Mouse (Mus musculus): ENCODE measurements at regions not wholly inside any gene's neighbourhood (a gene's known extent, or its start where the extent isn't known, plus 50 kb on each side); places are given as distances from the start of the nearest gene placed in this dataset.

DNA sequence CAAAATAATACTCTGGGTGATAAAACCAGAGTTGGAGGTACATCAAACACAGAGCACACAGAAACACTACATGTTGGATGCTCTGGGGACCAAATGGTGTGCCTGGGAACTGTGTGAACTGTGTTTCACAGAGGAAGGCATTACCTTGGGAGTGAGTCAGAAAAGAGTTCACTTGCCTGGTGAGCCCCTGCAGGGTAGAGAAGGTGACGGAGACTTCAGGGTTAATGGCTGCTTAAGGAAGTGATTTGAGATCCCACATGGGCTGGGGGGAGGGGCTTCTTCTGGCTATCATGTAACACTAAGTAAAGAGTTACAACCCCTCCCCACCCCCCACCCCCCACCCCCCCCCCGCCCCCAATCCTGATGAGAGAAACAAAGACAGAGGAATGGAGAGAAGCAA, 164.6 kb downstream of the Gm45692 start:
- no peak for DNase-seq (ENCODE audit: low read depth, low spot score)

DNA sequence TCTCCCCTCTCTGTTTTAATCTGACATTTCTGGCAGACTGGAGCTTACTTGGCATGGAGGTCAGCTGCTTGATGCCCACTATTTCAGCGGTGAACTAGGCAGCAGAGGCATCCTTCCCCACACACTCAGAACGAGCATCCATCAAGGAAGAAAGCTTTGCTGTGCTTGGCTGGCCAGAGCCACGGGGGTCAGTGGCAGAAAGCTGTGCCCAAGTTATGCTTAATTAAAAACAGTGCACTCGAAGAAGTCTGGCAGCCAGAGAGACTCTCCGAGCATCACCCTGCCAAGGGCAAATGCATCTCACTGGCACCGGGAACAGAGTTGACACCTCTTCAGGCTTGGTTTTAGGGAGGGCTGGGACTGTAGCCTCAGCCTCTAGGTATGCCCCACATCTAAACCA, 168.3 kb downstream of the Gm45692 start:
- no peak for DNase-seq (ENCODE audit: low read depth, low spot score)

DNA sequence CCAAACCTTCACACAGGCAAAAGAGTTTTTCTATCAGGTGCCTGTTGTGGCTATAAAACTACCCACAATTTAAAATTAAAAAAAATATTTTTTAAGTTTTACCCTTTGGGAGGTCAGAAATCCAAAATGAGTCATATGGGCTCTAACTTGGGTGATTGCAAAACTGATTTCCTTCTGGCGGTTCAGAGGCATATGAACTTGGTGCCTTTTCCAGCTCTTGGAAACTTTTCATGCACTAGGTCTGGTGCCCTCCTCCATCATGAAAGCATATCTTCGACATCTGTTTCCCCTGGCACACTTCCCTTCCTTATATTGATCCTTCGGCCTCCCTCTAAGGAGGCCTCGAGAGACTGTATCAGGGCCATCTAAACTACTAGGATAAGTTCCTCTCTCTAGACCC, 168.8 kb downstream of the Gm45692 start:
- DNase-seq (ENCODE audit: low read depth, low spot score) = no peak

DNA sequence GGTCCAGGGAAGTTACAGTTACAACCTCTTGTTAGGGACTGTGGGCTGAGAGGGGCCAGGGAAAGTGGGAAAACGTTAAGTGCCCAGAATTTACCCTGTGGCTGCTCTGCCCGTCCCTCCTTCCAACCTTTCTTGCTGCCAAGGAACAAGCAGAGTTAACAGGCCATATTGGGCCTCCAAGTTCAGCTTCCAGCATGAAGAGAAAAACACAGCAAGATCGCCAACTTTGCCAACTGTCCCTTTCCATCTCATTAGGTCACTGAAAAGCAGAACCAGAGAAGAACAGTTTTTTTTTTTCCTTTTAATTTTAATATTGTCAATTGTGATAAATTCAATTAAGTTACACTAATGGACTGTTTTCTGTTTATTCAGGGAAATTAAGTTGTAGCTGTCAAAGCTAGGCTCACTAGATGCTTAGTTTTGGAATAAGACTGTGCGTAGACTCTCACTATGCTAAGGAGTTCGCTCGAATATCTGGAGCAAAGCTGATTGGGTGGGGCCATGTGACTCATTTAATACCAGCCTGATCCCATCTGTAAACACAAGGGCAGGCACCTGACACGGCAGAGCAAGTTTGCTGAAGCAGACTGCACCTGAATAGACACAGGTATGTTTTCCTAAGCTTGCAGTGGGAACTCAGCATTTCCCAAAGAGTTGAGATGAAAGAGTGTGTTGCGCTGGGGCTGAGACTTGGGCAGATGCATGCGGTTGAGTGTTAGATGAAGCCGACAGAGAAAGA, 178.9 kb downstream of the Gm45692 start:
- DNase-seq (ENCODE audit: low read depth, low spot score) = no peak

GRCm38 (mm10) chr8:26300246-26300645, 180.9 kb downstream of the Gm45692 start:
- DNase-seq (ENCODE audit: low read depth, low spot score) = no peak

DNA sequence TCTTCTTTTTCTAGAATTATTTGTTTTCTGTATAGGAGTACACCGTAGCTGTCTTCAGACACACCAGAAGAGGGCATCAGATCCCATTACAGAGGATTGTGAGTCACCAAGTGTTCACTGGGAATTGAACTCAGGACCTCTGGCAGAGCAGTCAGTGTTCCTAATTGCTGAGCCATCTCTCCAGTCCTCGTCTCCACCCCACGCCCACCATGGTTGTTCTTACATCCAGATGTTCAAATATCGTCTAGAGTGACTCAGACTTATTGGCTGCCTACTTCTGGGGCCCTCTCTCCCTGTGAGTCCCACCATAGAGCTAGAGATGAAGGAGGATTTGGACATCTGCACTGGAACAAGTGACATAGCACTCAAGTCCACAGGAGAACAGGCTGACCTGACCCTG, 182.6 kb downstream of the Gm45692 start:
- DNase-seq (ENCODE audit: low read depth, low spot score) = no peak

- no peak for DNase-seq (ENCODE audit: low read depth, low spot score)
These were observed 185.2 kb downstream of the Gm45692 start for GRCm38 (mm10) chr8:26304566-26304965.

DNA sequence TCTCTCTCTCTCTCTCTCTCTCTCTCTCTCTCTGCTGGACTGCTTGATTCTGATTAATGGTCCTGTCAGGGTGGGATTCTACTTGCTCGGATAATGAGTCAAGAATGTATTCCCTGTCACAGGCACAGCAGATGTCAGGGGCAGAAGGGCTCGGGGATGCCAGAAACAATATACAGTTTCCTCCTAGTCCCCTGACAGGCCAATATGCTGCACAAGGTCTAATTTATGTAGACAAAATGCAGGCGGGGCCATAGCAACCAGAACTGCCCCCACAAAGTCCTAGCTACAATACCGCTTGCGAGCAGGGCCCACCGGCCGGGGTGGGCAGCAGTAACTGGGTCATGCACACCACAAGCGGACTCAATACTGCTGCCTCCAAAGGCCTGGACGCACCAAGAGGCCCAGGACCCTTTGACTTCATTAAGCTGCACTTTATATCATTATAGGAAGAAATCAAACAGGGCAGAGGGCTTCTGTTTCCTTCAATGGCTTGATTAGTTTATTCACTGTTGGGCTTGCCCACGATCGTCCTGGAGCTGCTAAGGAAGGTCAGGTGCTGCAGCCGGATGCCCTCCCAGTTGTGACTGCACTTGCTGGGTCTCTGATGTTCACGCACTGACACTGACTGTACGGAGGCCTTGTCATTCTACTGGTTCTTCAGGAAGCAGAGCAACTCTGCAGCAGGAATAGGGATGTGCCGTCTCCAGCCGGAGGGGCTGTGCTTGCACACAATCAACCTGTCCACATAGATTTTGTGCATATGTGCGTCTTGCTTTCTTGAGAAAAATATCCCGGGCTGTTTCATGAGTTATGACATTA, 185.9 kb downstream of the Gm45692 start:
- no peak for DNase-seq (ENCODE audit: low read depth, low spot score)

GRCm38 (mm10) chr8:26308121-26308641, 188.8 kb downstream of the Gm45692 start:
- DNase-seq (ENCODE audit: low read depth, low spot score) = no peak

GRCm38 (mm10) chr8:26309764-26310163, 190.4 kb downstream of the Gm45692 start:
- no peak for DNase-seq (ENCODE audit: low read depth, low spot score)

- DNase-seq (ENCODE audit: low read depth, low spot score) = no peak
These were observed 204.4 kb downstream of the Gm45692 start for GRCm38 (mm10) chr8:26323606-26324350.

DNA sequence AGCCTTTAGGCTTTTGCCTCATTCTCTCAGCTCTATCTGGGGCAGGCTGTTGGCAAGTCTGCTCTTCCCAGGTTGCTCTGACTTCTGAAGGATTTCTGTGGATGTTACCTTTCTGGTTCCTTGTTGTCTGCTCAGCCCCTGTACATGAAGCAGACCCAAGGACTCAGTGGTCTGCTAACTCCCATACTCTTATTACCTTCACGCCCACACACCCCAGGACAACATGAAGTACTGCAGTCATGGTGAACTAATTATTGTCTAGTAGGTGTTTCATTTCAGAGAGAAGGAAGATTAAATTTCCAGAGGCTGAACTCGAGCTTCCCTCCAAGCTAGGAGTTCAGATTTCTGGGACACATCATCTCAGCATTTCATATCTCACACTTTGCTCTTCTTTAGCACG, 205.3 kb downstream of the Gm45692 start:
- DNase-seq (ENCODE audit: low read depth, low spot score) = no peak

- no peak for DNase-seq (ENCODE audit: low read depth, low spot score)
These were observed 210.5 kb downstream of the Gm45692 start for GRCm38 (mm10) chr8:26329813-26330212.

GRCm38 (mm10) chr8:26336906-26337650, 217.7 kb downstream of the Gm45692 start:
- no peak for DNase-seq (ENCODE audit: low read depth, low spot score)

DNA sequence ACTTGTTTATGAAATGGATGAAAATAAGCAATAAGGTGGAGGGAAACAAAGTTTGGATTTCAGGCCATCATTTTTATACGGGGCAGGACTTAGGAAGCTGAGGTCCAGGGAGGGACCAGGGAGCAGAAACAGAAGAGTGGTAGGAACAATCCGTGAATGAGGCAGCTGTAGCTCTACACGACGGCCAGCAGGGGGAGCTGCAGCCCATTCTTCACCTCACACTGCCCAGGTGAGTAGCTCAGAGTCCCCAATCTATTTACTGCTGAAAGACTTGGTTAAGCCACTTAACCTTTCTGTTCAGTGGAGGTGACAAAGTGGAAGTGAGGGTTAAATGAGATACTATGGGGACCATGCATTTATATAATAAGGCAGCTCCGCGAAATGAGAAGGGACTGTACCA, 225.7 kb downstream of the Gm45692 start:
- peak; percentile 74 for DNase-seq (ENCODE audit: low read depth, low spot score)

DNA sequence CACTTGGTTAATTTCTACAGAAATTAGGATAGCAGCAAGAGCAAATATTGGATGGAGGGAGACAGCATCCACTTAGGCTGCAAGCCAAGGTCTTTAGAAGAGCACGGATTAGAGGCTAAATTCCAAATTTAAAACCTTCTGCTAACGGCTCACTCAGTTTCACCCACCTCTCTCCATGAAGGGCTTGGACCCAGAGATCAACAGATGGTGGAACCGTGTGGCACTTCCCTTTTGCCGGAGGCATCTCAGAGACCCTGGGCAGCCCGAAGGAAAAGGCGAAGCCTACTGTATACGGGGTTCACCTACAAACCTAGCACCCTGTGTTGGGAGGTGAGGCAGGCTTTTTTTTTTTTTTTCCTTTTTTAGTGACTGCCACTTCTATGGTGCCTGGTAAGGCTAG, 229.9 kb downstream of the Gm45692 start:
- DNase-seq (ENCODE audit: low read depth, low spot score) = no peak

DNA sequence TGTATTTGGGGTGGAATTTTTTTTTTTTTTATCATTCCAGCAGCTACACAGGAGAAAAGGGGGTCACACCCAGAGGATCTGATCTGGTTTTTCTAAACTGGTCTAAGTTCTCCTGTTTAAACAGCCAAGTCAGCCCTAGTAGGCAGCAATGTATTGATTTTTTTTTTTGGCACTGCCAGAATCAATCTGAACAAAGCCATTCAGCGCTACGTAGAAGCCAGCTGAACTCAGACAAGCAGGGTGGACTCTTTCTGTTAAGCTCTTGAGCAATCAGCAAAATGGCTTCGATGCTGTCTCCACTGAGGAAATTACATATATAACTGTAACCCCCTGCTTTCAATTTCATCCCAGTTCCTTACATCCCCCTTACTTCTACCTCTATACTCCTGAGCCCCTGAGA, 230.5 kb downstream of the Gm45692 start:
- DNase-seq (ENCODE audit: low read depth, low spot score) = no peak

- no peak for DNase-seq (ENCODE audit: low read depth, low spot score)
These were observed 231.3 kb downstream of the Gm45692 start for GRCm38 (mm10) chr8:26350616-26351015.

- DNase-seq (ENCODE audit: low read depth, low spot score) = peak; percentile 16
These were observed 232.6 kb downstream of the Gm45692 start for GRCm38 (mm10) chr8:26351643-26352540.

- no peak for DNase-seq (ENCODE audit: low read depth, low spot score)
These were observed 233.2 kb downstream of the Gm45692 start for GRCm38 (mm10) chr8:26352541-26353010.

All from R1 (cell line).